Mouse (Mus musculus): ENCODE data around the gene Itgb6. TPM values are rescaled to one million over a fixed set of nuclear protein-coding genes. Genes with fewer than 3 reads are reported as not detected.

The Itgb6 gene
- polyA plus RNA-seq, 2 experiments from 2014 or later: 0.09 to 0.31 TPM

- no peak for ATAC-seq
These were observed 49.2 kb downstream of the Itgb6 start for GRCm38 (mm10) chr2:60672973-60673954.

- no peak for ATAC-seq
These were observed 51.2 kb downstream of the Itgb6 start for GRCm38 (mm10) chr2:60671215-60671614.

GRCm38 (mm10) chr2:60663071-60663470 lies 59.4 kb downstream of the Itgb6 start:
- no peak for ATAC-seq

GRCm38 (mm10) chr2:60659993-60660392 lies 62.5 kb downstream of the Itgb6 start:
- ATAC-seq: no peak

GRCm38 (mm10) chr2:60658992-60659391 lies 63.5 kb downstream of the Itgb6 start:
- no peak for ATAC-seq

- ATAC-seq: no peak
These were observed 67.6 kb downstream of the Itgb6 start for GRCm38 (mm10) chr2:60654828-60655227.

GRCm38 (mm10) chr2:60650155-60650554 lies 72.3 kb downstream of the Itgb6 start:
- no peak for ATAC-seq

- ATAC-seq: no peak
These were observed 74.8 kb downstream of the Itgb6 start for GRCm38 (mm10) chr2:60647650-60648049.

- no peak for ATAC-seq
These were observed 75.9 kb downstream of the Itgb6 start for GRCm38 (mm10) chr2:60646583-60646982.

GRCm38 (mm10) chr2:60643406-60643805 lies 79.0 kb downstream of the Itgb6 start:
- ATAC-seq: no peak

- no peak for ATAC-seq
These were observed 79.8 kb downstream of the Itgb6 start for GRCm38 (mm10) chr2:60642606-60643005.

- ATAC-seq: no peak
These were observed 82.1 kb downstream of the Itgb6 start for GRCm38 (mm10) chr2:60640342-60640672.

- ATAC-seq: no peak
These were observed 82.7 kb downstream of the Itgb6 start for GRCm38 (mm10) chr2:60639617-60640341.

GRCm38 (mm10) chr2:60636910-60637761 lies 85.3 kb downstream of the Itgb6 start:
- no peak for ATAC-seq

- ATAC-seq: no peak
These were observed 86.0 kb downstream of the Itgb6 start for GRCm38 (mm10) chr2:60636481-60636880.

- ATAC-seq: no peak
These were observed 86.4 kb downstream of the Itgb6 start for GRCm38 (mm10) chr2:60636038-60636437.

GRCm38 (mm10) chr2:60632791-60633190 lies 89.7 kb downstream of the Itgb6 start:
- no peak for ATAC-seq

- ATAC-seq: no peak
These were observed 92.1 kb downstream of the Itgb6 start for GRCm38 (mm10) chr2:60630304-60630703.

- ATAC-seq: no peak
These were observed 94.5 kb downstream of the Itgb6 start for GRCm38 (mm10) chr2:60627952-60628351.

- no peak for ATAC-seq
These were observed 94.9 kb downstream of the Itgb6 start for GRCm38 (mm10) chr2:60627515-60627914.

- no peak for ATAC-seq
These were observed 96.7 kb downstream of the Itgb6 start for GRCm38 (mm10) chr2:60625766-60626165.

- no peak for ATAC-seq
These were observed 100.3 kb downstream of the Itgb6 start for GRCm38 (mm10) chr2:60622161-60622560.

- ATAC-seq: no peak
These were observed 107.7 kb downstream of the Itgb6 start for GRCm38 (mm10) chr2:60614758-60615157.
